Mouse (Mus musculus) adrenal gland, adult 18-20 months (tissue): ENCODE measurements around the gene Car2. TPM values are rescaled to one million over a fixed set of nuclear protein-coding genes. Genes with fewer than 3 reads are reported as not detected.

Experiments
- DNase-seq, 2 experiments: peaks; one replicate each; pipeline ENCODE4 v3.0.0; 2021 to 2022; ENCODE audit warnings: low spot score in 2 of 2
- total RNA-seq, 2 experiments: library from RNA; stranded (reverse); gene quantifications; 1 replicate in 1 of 2; 2 replicates in 1 of 2; pipeline ENCODE4 v1.2.3; 2021

Car2 gene
- total RNA-seq, 2 experiments from 2014 or later, result 31.1 to 34.7 TPM

- DNase-seq, result no peak
Observed at GRCm38 (mm10) chr3:14917261-14917660, 31.2 kb downstream of the Car2 start.

- DNase-seq, result no peak
Observed at GRCm38 (mm10) chr3:14944706-14945105, 58.6 kb downstream of the Car2 start.

- DNase-seq, result no peak
Observed at GRCm38 (mm10) chr3:14945627-14946026, 59.6 kb downstream of the Car2 start.

- DNase-seq, result no peak
Observed at GRCm38 (mm10) chr3:14948067-14948800, 62.2 kb downstream of the Car2 start.

GRCm38 (mm10) chr3:14950031-14950430 is 64.0 kb downstream of the Car2 start:
- no peak for DNase-seq

Other genes with a start within 250 kb of the Car2 start
- 10 to 100 TPM; 11.6 to 15.9 TPM for gene Car13, start 244.5 kb upstream of the Car2 start, total RNA-seq
- not detected for gene Car1, start 77.9 kb upstream of the Car2 start, total RNA-seq
- 1,000 to 10,000 TPM; 1,123 to 3,019 TPM for gene Car3, start 22.8 kb upstream of the Car2 start, total RNA-seq